Mouse (Mus musculus): Measurements from ENCODE around the gene Ppp1r16b.

Ppp1r16b gene

DNA sequence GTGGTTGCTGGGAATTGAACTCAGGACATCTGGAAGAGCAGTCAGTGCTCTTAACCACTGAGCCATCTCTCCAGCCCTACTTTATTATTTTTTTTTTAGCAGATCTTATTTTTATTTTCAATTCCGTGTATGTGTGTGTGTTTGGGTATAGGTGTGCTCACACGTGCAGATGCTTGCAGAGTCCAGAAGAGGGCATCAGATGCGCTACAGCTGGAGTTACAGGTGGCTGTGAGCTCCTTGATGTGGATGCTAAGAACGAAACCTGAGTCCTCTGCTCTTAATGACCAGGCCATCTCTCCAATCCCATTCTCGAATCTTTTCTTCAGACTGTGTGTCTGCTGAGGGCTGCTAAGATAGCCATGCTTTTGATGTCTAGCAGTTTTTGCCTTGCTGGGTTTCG, 61.1 kb downstream of the Ppp1r16b start:
- DNase-seq: no peak

DNA sequence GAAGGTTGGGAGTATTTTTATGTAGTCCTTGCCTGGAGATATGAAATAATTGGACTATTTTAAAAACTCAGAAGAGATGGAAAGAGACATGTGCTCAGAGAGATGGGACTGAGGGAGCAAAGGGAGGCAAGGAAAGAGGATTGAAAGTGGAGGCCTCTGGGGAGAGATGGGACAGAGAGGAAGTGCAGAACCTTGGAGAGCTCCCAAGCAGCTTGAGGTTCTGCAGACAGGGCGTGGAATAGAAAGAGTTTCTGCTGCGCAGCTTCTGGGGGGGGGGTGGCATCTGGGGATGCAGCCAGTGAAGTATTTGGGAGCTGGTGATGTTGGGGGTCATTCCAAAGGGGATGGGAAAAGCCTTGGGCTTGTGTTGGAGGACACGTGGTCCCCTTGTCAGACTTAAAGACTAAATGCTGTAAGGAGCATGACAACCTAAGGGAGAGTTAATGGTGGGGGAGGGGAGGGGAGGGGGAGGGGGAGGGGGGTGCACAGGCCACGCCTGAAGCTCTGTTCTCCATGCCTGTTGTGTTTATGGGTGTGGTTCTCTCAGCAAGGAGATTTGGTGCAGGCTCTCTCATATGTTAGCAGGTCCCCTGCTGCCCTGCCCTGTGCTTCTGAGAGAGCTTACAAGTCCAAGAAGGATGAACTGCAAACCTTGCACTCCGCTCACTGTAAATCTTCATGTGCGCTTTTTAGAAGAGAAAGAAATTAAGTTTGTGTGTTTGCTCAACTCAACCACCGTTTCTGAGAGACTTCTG, 63.0 kb downstream of the Ppp1r16b start:
- DNase-seq: peak; percentile 63

DNA sequence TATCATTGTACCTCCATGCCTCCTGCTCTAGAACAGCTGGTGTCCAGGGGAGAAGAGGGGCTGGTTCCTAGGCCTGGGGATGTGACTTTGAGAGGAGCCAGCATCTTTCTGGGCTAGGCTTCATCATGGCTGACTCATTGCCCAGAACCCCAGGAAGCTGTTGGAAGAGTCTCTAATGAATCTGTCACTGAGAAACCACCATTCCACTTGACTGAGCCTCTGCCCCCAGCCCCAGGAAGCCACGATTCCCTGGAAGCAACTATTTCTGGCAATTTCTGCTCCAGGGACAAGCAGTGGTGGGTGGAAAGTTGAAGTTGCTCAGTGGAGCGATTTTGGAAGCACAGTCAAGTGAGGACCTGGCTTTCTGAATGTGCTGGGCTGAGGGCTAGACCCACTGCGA, 65.7 kb downstream of the Ppp1r16b start:
- DNase-seq: no peak

DNA sequence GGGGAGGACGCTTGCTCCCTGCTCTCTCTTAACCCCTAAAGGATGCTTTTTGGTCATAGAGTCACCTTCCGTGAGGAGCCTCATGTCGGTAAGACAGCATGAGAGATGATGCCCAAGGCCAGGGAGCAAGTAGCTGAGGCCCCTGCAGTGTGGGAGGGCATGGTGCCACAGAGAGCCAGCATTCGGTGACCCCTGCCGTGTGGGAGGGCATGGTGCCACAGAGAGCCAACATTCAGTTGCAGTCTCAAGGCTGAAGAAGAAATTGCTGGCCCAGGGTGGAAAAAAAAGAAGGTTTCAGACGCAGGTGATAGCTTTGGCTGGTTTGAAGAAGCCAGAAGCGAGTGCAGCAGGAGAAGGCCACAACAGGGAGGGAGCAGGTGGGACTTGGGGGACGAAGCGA, 67.3 kb downstream of the Ppp1r16b start:
- no peak for DNase-seq

DNA sequence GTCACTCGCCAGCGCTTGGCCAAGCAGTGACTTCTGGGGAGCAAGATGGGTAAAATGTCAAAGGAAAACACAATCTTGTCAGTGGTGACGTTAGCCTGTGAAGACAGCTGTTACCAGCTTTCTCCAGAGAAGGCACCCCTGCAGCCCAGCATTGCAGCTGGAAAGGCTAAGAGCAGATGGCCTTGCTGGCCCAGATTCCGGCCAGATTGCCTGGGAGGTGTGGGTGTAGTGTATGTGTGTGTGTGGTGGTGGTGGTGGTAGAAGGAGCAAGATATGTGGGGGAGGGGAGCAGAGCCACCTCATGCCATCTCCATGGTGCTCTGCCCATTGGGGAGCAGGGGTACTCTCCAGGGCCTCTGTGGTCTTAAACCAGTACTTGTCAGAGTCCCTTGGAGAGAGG, 67.9 kb downstream of the Ppp1r16b start:
- DNase-seq: peak; percentile 45

DNA sequence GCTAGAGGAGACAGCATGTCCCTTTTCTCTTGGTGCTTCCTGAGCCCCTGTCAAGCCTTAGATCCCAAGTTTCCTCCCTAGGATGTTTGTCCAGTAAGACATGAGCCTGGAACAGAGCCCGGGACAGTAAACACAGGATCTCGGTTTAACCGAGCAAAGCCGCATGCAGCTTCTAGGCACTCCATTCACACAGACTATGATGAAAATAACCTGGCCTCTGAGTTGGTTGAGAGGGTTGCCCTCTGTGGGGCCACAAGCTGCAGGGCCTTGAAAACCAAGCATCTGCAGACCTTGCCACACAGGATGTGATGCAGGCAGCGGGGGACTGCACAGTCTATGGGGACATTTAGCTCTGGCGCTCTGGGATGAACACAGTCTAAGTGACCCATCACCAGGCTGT, 68.7 kb downstream of the Ppp1r16b start:
- peak; percentile 80 for DNase-seq

DNA sequence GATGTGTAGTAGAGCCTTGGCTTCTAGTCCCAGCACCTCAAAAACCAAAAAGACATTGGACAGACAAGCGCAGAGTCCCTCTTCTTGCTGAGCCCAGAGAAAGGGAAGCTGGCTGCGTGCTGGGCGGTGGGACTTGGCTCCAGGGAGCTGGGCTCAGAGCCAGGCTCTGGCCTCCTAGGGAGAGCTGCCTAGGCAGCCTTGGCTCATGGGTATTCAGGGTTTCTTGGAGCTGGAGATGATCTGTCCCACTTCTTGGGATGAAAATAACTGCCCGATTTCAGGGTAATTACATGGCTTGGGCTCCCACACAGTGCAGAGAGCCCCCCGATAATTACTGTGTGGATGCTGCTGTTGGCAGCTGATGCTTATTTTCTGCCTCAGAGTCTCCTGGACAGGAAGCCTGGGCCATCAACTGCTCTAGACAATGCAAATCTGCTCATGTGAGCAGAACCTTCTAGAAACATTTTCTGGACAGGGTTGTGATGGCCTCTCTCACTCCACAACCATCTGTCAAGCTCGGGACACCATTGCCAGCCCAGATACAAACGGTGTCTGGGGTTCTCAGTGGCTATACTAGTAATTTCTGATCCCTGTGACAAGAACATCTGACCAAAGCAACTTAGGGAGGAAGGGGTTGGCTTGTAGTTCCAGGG, 69.4 kb downstream of the Ppp1r16b start:
- DNase-seq: peak; percentile 33

DNA sequence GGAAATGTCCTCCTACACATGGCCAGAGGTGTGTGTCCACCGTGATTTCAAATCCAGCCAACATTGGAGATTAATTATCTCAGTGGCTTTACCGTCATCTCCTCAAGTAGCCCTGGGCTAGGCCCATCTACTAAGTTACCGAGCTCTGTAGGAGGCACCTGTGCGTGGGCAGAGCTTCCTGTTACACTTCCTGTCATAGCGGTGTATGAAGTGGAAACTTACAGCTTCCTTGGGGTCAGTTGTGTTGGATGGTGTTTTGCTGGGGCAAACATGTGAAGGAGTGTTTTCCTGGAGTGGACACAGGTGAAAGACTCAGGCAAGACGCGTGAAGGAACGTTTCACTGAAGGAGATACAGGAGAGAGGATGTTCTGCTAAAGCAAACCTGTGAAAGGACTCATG, 70.1 kb downstream of the Ppp1r16b start:
- DNase-seq: peak; percentile 79

DNA sequence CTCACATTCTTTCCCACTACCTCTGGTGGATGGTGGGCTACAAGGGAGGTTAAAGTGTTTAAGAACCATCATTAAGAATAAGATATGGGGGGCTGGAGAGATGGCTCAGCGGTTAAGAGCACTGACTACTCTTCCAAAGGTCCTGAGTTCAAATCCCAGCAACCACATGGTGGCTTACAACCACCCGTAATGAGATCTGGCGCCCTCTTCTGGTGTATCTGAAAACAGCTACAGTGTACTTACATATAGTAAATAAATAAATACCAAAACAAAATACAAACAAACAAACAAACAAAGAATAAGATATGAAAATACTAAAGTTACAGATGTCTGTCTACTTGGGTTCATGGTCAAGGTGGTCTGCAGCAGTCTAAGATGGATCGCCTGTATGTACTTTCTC, 71.0 kb downstream of the Ppp1r16b start:
- DNase-seq: peak; percentile 51

DNA sequence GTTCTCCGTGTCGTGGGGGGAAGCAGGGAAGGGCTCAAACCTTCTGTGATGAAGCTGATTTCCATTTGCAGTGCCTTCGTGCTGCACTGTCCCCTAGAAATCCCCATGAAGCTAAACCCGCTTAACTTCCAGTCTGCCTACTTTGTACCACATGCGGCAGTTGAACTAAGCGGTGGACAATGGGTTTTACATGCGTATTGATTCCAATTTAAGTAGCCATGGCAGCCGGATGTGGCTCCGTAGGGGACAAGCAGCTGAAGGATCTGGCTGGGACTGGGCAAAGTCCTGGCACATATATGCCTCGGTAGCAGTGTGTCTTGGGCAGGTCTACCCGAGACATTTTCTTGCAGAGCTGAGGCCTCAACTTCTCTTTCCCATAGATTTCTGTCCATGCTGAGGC, 73.4 kb downstream of the Ppp1r16b start:
- DNase-seq: no peak

DNA sequence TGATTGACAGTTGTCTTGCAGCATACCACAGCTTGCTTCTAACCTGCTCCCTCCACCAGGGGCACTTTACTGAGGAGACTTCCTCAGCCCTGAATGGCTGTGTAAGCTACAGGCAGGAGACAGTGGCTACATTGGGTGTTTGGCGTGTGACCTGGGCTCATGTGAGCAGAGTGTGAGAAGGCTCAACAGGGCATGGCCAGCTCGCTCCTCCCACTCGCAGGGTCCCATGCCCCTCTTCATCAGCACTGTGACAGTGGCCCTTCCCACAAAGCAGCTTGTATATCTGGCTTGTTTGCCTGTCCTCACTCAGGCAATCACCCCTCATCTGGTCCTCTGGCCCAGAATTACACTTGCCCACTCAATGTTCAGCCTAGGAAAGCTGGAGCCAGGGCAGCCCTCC, 73.9 kb downstream of the Ppp1r16b start:
- peak; percentile 45 for DNase-seq

DNA sequence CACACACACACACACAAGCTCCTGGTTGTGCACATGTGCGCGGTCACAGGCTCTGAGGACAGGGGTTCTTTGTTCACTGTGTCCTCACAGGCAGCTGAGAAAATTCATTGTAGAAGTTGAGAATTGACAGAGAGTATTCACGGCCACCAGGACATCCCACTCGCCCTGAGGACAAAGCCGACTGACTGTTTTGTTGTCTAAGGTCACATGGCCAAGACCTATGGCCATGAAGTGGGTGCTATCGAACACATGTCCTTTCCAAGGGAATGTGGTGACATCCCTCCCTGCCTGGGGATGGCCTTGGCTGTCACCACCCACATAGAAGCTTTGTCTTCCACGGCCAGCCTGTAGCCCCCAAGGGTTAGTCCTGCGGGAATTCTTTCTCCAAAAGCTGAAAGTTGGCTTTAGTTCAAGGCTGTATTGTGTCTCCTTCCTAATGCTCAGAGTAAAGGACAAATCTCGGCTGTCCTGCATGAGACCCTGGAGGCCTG, 75.9 kb downstream of the Ppp1r16b start:
- DNase-seq: no peak

DNA sequence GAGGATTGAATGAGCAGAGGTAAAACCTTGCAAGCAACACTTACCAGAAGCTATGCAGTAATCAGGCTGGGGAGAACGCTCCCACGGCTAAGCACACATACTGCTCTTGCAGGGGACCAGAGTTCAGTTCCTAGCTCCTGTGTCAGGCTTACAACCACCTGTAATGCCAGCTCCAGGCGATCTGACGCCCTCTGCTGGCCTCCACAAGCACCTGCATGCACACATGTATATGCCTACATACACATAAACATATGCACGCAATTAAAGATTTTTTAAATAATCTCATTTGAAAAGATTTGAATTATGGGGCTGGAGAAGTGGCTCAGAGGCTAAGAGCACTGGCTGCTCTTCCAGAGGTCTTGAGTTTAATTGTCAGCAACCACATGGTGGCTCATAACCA, 77.2 kb downstream of the Ppp1r16b start:
- DNase-seq: no peak

DNA sequence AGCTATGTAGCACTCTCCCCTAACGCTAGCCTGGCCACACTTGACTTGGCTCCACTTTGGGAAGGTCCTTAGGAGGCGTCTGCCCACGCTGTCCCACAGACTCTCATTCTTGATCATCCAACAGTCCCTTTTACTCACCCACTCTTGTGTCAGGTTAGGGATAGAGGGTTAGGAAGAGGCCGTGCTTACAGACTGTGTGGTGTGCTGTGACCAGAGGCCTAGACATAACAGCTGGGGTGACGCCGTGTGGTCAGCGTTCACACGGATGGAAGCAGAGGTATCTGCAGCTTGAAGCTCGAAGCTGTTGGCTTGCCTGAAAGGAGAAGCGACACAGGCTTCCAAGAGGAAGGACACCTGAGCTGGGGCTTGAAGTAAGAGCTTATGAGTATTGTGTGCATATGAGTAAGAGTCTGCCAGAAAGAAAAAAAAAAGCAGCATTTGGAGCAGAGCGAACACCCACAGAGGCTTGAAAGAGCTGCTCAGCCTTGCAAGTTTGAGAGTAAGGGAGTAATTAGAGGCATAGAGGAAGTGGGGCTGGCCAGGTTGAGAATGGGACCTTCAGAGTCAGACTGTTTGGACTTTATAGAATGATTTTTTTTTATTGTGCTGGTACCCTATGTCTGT, 78.4 kb downstream of the Ppp1r16b start:
- no peak for DNase-seq

DNA sequence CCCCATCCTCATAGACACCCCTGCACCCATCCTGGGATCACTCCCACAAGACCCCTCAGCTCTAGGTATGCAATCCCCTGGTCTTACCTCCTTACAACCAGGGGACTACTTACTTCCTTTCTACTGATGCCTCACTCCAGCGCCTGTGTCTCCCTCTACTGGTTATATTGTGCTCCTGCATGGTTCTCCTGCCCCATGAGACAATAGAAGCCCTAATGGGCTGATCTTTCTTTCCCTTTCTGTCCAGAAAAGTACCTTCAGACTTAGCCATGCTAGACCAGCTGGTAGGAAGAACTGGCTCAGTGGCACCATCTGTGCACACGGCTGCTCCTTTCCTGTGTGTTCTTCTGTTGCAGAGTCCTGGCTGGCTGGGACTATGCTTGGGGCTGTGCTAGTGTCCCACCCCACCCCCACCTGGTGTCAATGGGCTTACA, 79.9 kb downstream of the Ppp1r16b start:
- DNase-seq: peak; percentile 73

DNA sequence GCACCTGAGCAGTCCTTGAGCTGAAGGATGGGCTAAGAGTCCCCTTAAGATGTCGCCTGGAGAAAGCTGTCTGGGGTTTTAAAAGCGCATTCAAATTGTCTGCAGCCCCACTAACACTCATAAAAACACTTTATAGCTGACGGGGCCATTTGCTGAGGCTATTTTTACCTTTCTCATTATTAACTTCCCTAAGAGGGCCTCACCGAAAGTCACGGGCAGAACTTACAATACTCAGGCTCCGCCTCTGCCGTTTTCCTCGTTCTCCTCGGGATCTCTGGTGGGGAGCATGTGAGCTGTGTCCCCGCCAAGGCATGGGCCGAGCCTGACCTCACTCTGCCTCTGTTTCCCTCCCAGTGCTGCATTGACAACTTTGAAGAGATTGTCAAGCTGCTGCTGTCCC, 81.0 kb downstream of the Ppp1r16b start:
- no peak for DNase-seq

DNA sequence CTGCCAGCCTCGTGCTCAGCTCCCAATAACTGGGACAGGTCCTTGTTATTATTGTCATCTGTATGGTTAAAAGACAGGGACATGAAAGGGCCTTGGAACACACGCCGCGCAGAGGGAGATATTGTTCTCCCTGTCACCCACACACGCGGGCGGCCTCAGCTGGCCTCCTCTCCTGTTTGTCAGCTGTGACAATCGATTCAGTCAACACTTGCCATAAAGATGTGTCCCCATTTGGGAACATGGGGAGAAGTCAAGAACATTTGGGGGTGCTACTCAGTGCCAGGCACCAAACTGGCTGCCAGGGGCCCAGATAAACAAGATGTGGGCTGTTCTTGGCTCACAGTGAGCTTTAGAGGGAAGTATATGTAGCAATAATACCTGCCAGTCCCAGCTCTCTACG, 84.2 kb downstream of the Ppp1r16b start:
- DNase-seq: no peak

DNA sequence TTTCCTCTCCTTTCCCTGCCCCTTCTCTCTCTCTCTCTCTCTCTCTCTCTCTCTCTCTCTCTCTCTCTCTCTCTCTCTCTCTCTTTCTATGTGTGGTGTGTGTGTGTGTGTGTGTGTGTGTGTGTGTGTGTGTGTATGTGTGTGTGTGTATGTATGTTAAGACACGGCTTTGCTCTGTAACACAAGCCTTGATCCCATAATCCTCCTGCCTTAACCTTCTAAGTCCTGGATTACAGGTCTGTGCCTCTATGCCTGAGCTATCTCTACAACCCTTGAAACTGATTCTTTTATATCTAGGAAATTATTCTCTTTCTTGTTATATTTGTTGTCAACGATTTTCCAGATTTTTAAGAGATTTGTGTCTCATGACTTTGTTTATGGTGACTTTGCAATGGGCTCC, 95.0 kb downstream of the Ppp1r16b start:
- DNase-seq: no peak

DNA sequence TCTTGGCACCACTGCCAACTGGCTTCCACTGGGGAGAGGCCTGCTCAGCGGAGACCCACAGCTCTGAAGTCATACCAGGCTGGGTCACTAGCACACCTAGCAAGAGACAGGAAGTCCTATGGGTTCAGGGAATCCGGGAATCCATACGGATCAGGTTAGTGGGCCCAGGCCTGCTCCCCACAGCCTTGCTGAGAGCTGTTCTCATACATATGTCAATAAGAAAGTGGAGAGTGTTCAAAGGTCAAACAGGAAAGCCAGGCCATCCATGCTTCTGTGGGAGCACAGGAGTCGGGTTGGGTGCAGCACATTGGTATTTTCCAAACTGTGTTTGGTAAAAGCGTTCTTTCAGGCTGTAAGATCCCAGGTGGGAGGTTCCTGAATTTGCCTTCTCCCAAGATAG, 97.1 kb downstream of the Ppp1r16b start:
- DNase-seq: no peak

DNA sequence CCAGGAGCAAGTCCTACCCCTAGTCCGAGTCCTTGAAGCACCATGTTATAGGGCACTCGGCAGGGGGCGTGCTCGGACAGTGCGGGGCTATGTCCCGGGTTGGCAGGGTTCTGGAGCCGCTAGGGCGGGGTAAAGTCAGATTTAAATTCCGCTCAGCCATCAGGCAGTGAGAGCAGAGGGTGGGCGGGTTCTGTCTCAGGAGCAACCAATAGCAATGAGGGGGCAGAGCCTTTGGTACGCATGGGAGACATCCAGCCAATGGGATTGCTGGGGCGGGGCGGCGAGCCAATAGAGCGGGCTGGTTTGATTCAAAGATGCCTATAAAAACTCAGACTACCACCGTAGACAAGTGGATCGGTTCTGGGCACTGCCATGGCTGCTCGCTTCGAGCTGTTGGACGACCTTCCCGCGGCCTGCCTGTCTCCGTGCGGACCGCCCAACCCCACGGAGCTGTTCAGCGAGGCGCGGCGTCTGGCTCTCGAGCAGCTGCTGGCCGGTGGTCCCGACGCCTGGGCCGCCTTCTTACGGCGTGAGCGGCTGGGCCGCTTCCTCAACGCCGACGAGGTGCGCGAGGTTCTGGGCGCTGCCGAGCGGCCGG, 102.6 kb downstream of the Ppp1r16b start, which contains the start of gene Fam83d:
TSS of gene Fam83d (plus strand) at position 352 of the 598 bp plus-strand sequence.
- peak; percentile 98 for DNase-seq

DNA sequence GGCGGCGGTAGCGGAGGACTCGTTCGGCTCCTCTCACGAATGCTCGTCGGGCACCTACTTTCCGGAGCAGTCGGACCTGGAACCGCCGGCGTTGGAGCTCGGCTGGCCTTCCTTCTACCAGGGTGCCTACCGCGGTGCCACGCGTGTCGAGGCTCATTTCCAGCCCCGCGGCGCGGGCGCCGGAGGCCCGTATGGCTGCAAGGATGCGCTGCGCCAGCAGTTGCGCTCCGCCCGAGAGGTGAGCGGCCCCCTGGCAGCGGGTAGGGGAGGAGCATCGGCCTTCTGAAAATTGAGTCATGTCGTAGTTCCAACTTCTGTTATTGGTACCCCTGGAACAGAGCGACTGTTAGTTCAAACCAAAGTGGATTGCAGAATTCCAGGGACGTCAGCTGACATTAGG, 103.2 kb downstream of the Ppp1r16b start:
- DNase-seq: peak; percentile 81

DNA sequence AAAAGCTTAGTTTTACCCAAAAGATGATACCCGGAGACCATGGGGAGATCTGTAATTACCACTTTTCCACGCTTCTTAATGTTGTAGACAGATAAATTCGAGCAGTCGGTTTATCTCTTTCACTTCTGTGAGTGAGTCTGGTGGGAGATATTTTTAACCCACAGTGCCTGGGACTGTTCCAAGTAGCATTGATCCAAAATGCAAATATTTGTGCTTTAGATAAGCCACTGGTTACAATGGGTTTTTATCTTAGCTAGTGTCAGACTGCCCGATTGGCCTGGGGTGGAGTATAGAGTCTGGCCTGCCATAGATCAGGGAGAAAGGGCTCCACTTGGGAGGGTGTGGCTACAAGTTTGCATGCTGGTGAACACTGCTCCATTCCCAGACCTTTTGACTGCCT, 103.6 kb downstream of the Ppp1r16b start:
- no peak for DNase-seq

DNA sequence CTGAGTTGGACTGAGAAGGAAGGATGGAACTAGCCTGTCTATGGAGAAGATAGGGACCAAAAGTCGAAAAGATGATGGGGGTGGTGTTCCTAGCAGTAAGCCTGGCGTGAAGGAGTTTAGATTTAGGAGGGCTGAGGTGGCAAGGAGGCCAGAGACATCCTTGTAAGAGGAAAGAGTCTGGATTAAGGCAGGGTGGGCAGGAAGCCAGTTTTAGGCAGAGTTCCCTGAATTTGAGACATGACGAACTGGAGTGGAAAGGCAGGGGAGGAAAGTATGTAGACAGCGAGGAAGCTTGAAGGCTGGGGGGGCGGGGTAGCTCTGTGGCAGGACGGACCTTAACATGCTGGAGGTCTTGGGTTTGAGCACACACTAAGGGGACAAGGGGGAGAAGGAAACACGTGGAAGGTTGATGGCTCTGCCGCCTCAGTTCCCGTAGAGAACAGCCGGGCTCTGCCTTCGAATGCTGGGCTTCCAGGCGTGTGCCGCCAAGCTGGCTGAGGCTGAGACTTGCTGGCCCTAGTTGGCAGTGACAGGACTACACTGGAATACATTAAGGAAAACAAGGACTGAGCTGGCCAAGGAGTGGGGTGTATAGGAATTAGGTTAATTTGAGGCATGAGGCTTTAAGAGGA, 105.0 kb downstream of the Ppp1r16b start:
- DNase-seq: no peak
